Mouse (Mus musculus) kidney, postnatal 0 days (tissue): ENCODE results near the gene Wnt6. TPM values are rescaled to one million over a fixed set of nuclear protein-coding genes. Genes with fewer than 3 reads are reported as not detected.
"Not testable (repeated sequence)": the region's sequence is repeated elsewhere in the genome, so short reads cannot be mapped to it uniquely, and the experiment has no call there.

Experiments
- ATAC-seq: fragments of 200-750 bp; cut with Nextera tagmentation; replicated peaks from 2 replicates; pipeline ENCODE4 v1.8.0; 2017; ENCODE audit warnings: low read depth, moderate number of reproducible peaks, moderate TSS enrichment, moderate library complexity; ENCODE audit not compliant: low FRiP score
- DNase-seq: peaks from one replicate; pipeline ENCODE4 v3.0.0-alpha.2; 2016; ENCODE audit warnings: low spot score
- H3K27ac ChIP-seq: fragments of 300-500 bp; sonication (generic); 2 replicates; pipeline ENCODE4 v1.5.1; 2014; ENCODE audit warnings: mild to moderate bottlenecking
- H3K27me3 ChIP-seq: fragments of 300-500 bp; sonication (generic); 2 replicates; pipeline ENCODE4 v1.6.1; 2014; ENCODE audit warnings: low read length, mixed read lengths; ENCODE audit not compliant: insufficient read depth
- H3K36me3 ChIP-seq: fragments of 300-500 bp; sonication (generic); 2 replicates; pipeline ENCODE4 v1.6.1; 2014; ENCODE audit warnings: low read length, mixed read lengths; ENCODE audit not compliant: insufficient read depth
- H3K4me1 ChIP-seq: fragments of 300-500 bp; sonication (generic); replicated peaks from 2 replicates; pipeline ENCODE4 v1.6.1; 2014; ENCODE audit warnings: antibody characterized with exemption, low read length, mixed read lengths; ENCODE audit not compliant: insufficient read depth
- H3K4me2 ChIP-seq: fragments of 300-500 bp; sonication (generic); 2 replicates; pipeline ENCODE4 v1.6.1; 2014; ENCODE audit warnings: mild to moderate bottlenecking, low read length, moderate library complexity, mixed read lengths
- H3K4me3 ChIP-seq: fragments of 300-500 bp; sonication (generic); replicated peaks from 2 replicates; pipeline ENCODE4 v1.5.1; 2014; ENCODE audit warnings: low read depth, low read length
- H3K9ac ChIP-seq: fragments of 300-500 bp; sonication (generic); 2 replicates; pipeline ENCODE4 v1.6.1; 2014; ENCODE audit warnings: low read depth, low read length
- H3K9me3 ChIP-seq: fragments of 300-500 bp; sonication (generic); replicated peaks from 2 replicates; pipeline ENCODE4 v1.6.1; 2016; ENCODE audit warnings: low read length, inconsistent platforms, mixed read lengths
- CTCF ChIP-seq: IDR thresholded peaks from 2 replicates; pipeline ENCODE4 v1.5.1; 2016; ENCODE audit warnings: antibody characterized with exemption, low read depth, mild to moderate bottlenecking, moderate library complexity
- WGBS: fragments of 180-500 bp; shearing (Covaris S2); extraction: QIAGEN DNeasy Blood & Tissue Kit; methylation state at CpG from one replicate; pipeline ENCODE4 v1.1.7; 2014; 5-methylcytosine and 5-hydroxymethylcytosine counted together
- polyA plus RNA-seq: library from polyadenylated mRNA; unstranded; fragments of >200 nt; fragmentation: Nextera tagmentation; extraction: Ambion mirVana; gene quantifications from 2 replicates; pipeline ENCODE4 v1.2.1, GENCODE M21; 2015

Wnt6 gene
- polyA plus RNA-seq, 1 experiment from 2014 or later: 1.9 TPM

GRCm38 (mm10) chr1:74817219-74817618, 45.5 kb downstream of the Wnt6 start:
- no peaks in the 10 kb centered on the region for H3K27me3 ChIP-seq
- H3K27ac ChIP-seq: peak overlapping the region; percentile 92
- peak overlapping the region; percentile 87 for H3K9ac ChIP-seq
- H3K36me3 ChIP-seq: no peaks in the 10 kb centered on the region
- peak overlapping the region; percentile 70 for H3K4me2 ChIP-seq
- 9% methylated on average over 14 of the region's 14 CpGs for WGBS
- ATAC-seq (no peak), DNase-seq (no peak)
- no peak for TF ChIP-seq CTCF
- H3K4me1 ChIP-seq: no peaks in the 10 kb centered on the region
- H3K4me3 ChIP-seq: peak overlapping the region; percentile 67
- no peaks in the 10 kb centered on the region for H3K9me3 ChIP-seq

- TF ChIP-seq CTCF: no peak
- H3K9ac ChIP-seq: no peak overlapping the region
- no peaks in the 10 kb centered on the region for H3K27me3 ChIP-seq
- WGBS: 97% methylated on average over 1 of the region's 1 CpGs
- no peaks in the 10 kb centered on the region for H3K36me3 ChIP-seq
- no peak for ATAC-seq
- H3K4me3 ChIP-seq: no peak overlapping the region
- H3K4me1 ChIP-seq: no peaks in the 10 kb centered on the region
- no peaks in the 10 kb centered on the region for H3K9me3 ChIP-seq
- DNase-seq: no peak
- H3K4me2 ChIP-seq: no peak overlapping the region
- H3K27ac ChIP-seq: no peak overlapping the region
Observed at GRCm38 (mm10) chr1:74818509-74818908, 46.8 kb downstream of the Wnt6 start.

- DNase-seq, H3K9ac ChIP-seq, H3K4me2 ChIP-seq, H3K4me3 ChIP-seq, ATAC-seq, H3K9me3 ChIP-seq, H3K27me3 ChIP-seq, H3K36me3 ChIP-seq, H3K4me1 ChIP-seq, H3K27ac ChIP-seq: not testable (repeated sequence)
- WGBS: 96% methylated on average over 4 of the region's 4 CpGs
Observed at GRCm38 (mm10) chr1:74823598-74823997, 51.9 kb downstream of the Wnt6 start.

GRCm38 (mm10) chr1:74824518-74825302, 53.0 kb downstream of the Wnt6 start:
- Histone ChIP-seq H3K4me1 (no peaks in the 10 kb centered on the region), H3K9ac (no peak overlapping the region), H3K36me3 (no peaks in the 10 kb centered on the region), H3K4me3 (no peak overlapping the region), H3K9me3 (no peaks in the 10 kb centered on the region), H3K27me3 (no peaks in the 10 kb centered on the region), H3K4me2 (no peak overlapping the region), H3K27ac (no peak overlapping the region)
- ATAC-seq (no peak), DNase-seq (no peak)
- no peak for TF ChIP-seq CTCF
- WGBS: 28% methylated on average over 14 of the region's 14 CpGs

GRCm38 (mm10) chr1:74830061-74830460, 58.4 kb downstream of the Wnt6 start:
- no peak for TF ChIP-seq CTCF

GRCm38 (mm10) chr1:74833255-74833654, 61.6 kb downstream of the Wnt6 start:
- ATAC-seq: no peak
- Histone ChIP-seq H3K27ac (no peak overlapping the region), H3K9me3 (no peaks in the 10 kb centered on the region), H3K27me3 (no peaks in the 10 kb centered on the region), H3K4me3 (no peak overlapping the region), H3K36me3 (no peaks in the 10 kb centered on the region), H3K4me1 (no peaks in the 10 kb centered on the region), H3K4me2 (no peak overlapping the region), H3K9ac (no peak overlapping the region)
- TF ChIP-seq CTCF: no peak
- WGBS: 84% methylated on average over 3 of the region's 3 CpGs
- no peak for DNase-seq

More at GRCm38 (mm10) chr1:74830061-74830460, 58.4 kb downstream of the Wnt6 start:
- no peaks in the 10 kb centered on the region for H3K36me3 ChIP-seq
- H3K27me3 ChIP-seq: no peaks in the 10 kb centered on the region
- no peak for ATAC-seq
- H3K4me2 ChIP-seq: no peak overlapping the region
- no peak for DNase-seq
- H3K9ac ChIP-seq: no peak overlapping the region
- no peaks in the 10 kb centered on the region for H3K9me3 ChIP-seq
- H3K4me3 ChIP-seq: no peak overlapping the region
- no peak overlapping the region for H3K27ac ChIP-seq
- 69% methylated on average over 9 of the region's 9 CpGs for WGBS
- no peaks in the 10 kb centered on the region for H3K4me1 ChIP-seq

Other genes with a start within 250 kb of the Wnt6 start
- gene Plcd4, start 229.0 kb upstream of the Wnt6 start, polyA plus RNA-seq: 1.0 and 1.1 TPM in 2 replicates
- gene Usp37, start 227.6 kb upstream of the Wnt6 start, polyA plus RNA-seq: 17.4 and 20.2 TPM in 2 replicates
- 3.6 and 3.9 TPM in 2 replicates for gene Zfp142, start 183.6 kb upstream of the Wnt6 start, polyA plus RNA-seq
- gene Bcs1l, start 183.6 kb upstream of the Wnt6 start, polyA plus RNA-seq: 13.3 and 14.5 TPM in 2 replicates
- 30.4 and 30.5 TPM in 2 replicates for gene Rnf25, start 170.5 kb upstream of the Wnt6 start, polyA plus RNA-seq
- 4.8 and 5.0 TPM in 2 replicates for gene Stk36, start 170.4 kb upstream of the Wnt6 start, polyA plus RNA-seq
- gene Ttll4, start 110.1 kb upstream of the Wnt6 start, polyA plus RNA-seq: 6.9 and 7.1 TPM in 2 replicates
- 10.3 and 10.8 TPM in 2 replicates for gene Cyp27a1, start 58.3 kb upstream of the Wnt6 start, polyA plus RNA-seq
- gene Prkag3, start 22.7 kb upstream of the Wnt6 start, polyA plus RNA-seq: 0.07 and 0.27 TPM in 2 replicates
- gene Wnt10a, start 19.6 kb downstream of the Wnt6 start, polyA plus RNA-seq: 0.91 and 1.0 TPM in 2 replicates
- gene Cdk5r2, start 83.0 kb downstream of the Wnt6 start, polyA plus RNA-seq: not detected in 2 replicates
- 0.14 and 0.20 TPM in 2 replicates for gene Fev, start 113.5 kb downstream of the Wnt6 start, polyA plus RNA-seq
- gene Cryba2, start 121.3 kb downstream of the Wnt6 start, polyA plus RNA-seq: not detected in 2 replicates
- gene Cfap65, start 163.7 kb downstream of the Wnt6 start, polyA plus RNA-seq: 0.08 TPM in 2 replicates
- 6.3 and 6.9 TPM in 2 replicates for gene Ihh, start 179.8 kb downstream of the Wnt6 start, polyA plus RNA-seq